In the genomic region with DNA sequence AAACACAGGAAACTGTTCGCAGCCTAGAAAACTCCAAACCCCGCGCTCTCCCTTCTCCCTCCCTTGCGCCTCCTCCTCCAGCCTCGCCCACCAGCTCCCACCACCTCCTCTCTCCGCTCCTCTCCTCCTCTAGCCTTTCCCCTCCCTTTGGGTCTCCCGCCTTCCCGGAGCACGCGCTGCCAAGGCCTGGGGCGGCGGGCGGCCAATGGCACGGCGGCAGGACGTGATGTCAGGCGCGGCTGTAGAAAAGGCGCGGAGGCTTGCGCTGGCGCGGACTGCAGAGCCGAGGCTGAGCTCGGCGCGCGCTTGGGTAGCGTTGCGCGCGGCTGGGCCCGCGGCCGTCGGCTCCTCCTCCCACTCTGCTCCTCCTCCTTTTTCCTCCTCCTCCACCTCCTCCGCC, we compare ENCODE assay signal across 8 mouse cellular contexts. TPM values are rescaled to one million over a fixed set of nuclear protein-coding genes. Genes with fewer than 3 reads are reported as not detected.
DNase-seq lines count a peak whose midpoint lies in the region; ATAC-seq lines count a peak whose summit lies in the region.

No protein-coding gene starts in this region.

- peaks cover 98% of the 10 kb centered on the region for H3K27me3 ChIP-seq in embryonic facial prominence, embryonic 14.5 days (replicated peaks; ENCODE audit: control insufficient read depth, insufficient read depth, low read length)
- peaks cover 97% of the 10 kb centered on the region for H3K27me3 ChIP-seq in heart, embryonic 10.5 days (ENCODE audit: insufficient read depth, poor library complexity, severe bottlenecking)
- peaks cover 97% of the 10 kb centered on the region for H3K27me3 ChIP-seq in limb, embryonic 15.5 days
- H3K27me3 ChIP-seq in midbrain, embryonic 16.5 days (ENCODE audit: control insufficient read depth, insufficient read depth, low read depth, low read length) = peaks cover 17% of the 10 kb centered on the region

- ATAC-seq in embryonic facial prominence, embryonic 14.5 days (ENCODE audit: low read depth) = peak; percentile 95
- peak; percentile 91 for ATAC-seq in limb, embryonic 15.5 days (ENCODE audit: insufficient number of reproducible peaks, low FRiP score, low TSS enrichment, low read depth)
- peak; percentile 94 for ATAC-seq in midbrain, embryonic 16.5 days

- peak overlapping the region; percentile 59 for H3K9ac ChIP-seq in embryonic facial prominence, embryonic 14.5 days (ENCODE audit: low read depth, low read length)
- peak overlapping the region; percentile 33; the same call in 1 of the 2 replicates for H3K9ac ChIP-seq in limb, embryonic 15.5 days
- peak overlapping the region; percentile 77 for H3K9ac ChIP-seq in midbrain, embryonic 16.5 days (ENCODE audit: low read depth, low read length)

- no peak overlapping the region for H3K27ac ChIP-seq in embryonic facial prominence, embryonic 14.5 days (replicated peaks; ENCODE audit: low read depth, low read length)
- peak overlapping the region; percentile 65 for H3K27ac ChIP-seq in heart, embryonic 10.5 days
- H3K27ac ChIP-seq in limb, embryonic 15.5 days = peak overlapping the region; percentile 86
- peak overlapping the region; percentile 90 for H3K27ac ChIP-seq in midbrain, embryonic 16.5 days (ENCODE audit: low read length)

- peak overlapping the region; percentile 45 for H3K4me3 ChIP-seq in embryonic facial prominence, embryonic 14.5 days (ENCODE audit: low read depth, low read length)
- peak overlapping the region; percentile 58 for H3K4me3 ChIP-seq in heart, embryonic 10.5 days
- peak overlapping the region; percentile 58 for H3K4me3 ChIP-seq in limb, embryonic 15.5 days
- H3K4me3 ChIP-seq in midbrain, embryonic 16.5 days (ENCODE audit: low read depth, low read length) = peak overlapping the region; percentile 57

- H3K4me2 ChIP-seq in embryonic facial prominence, embryonic 14.5 days (ENCODE audit: low read depth, low read length) = peak overlapping the region; percentile 85
- H3K4me2 ChIP-seq in limb, embryonic 15.5 days = peak overlapping the region; percentile 87
- H3K4me2 ChIP-seq in midbrain, embryonic 16.5 days (ENCODE audit: low read length) = peak overlapping the region; percentile 77

- no peaks in the 10 kb centered on the region for H3K9me3 ChIP-seq in embryonic facial prominence, embryonic 14.5 days (ENCODE audit: control insufficient read depth, low read length)
- H3K9me3 ChIP-seq in heart, embryonic 10.5 days = no peaks in the 10 kb centered on the region
- no peaks in the 10 kb centered on the region for H3K9me3 ChIP-seq in limb, embryonic 15.5 days
- H3K9me3 ChIP-seq in midbrain, embryonic 16.5 days (replicated peaks; ENCODE audit: control insufficient read depth, low read length, poor library complexity, severe bottlenecking) = no peaks in the 10 kb centered on the region

- WGBS in embryonic facial prominence, embryonic 14.5 days = 1% methylated on average over 26 of the region's 37 CpGs
- under 1% methylated on average over 37 of the region's 37 CpGs for WGBS in heart, embryonic 10.5 days
- under 1% methylated on average over 33 of the region's 37 CpGs for WGBS in limb, embryonic 15.5 days
- WGBS in midbrain, embryonic 16.5 days = 0% methylated on average over 36 of the region's 37 CpGs

- peak; percentile 49 for DNase-seq in urinary bladder, postnatal 25 days (ENCODE audit: low spot score)
- no peak for DNase-seq in urinary bladder, postnatal 10 days (ENCODE audit: low spot score)
- DNase-seq in embryonic facial prominence, embryonic 14.5 days (ENCODE audit: low spot score) = peak; percentile 96
- DNase-seq in heart, embryonic 10.5 days (ENCODE audit: low spot score) = peak; percentile 89
- peak; percentile 66 for DNase-seq in kidney, adult 9 months
- DNase-seq in testis, postnatal 10 days (ENCODE audit: low spot score) = peak; percentile 74

- H3K36me3 ChIP-seq in embryonic facial prominence, embryonic 14.5 days (ENCODE audit: control insufficient read depth, insufficient read depth, low read length) = no peaks in the 10 kb centered on the region
- no peaks in the 10 kb centered on the region for H3K36me3 ChIP-seq in heart, embryonic 10.5 days
- no peaks in the 10 kb centered on the region for H3K36me3 ChIP-seq in limb, embryonic 15.5 days
- no peaks in the 10 kb centered on the region for H3K36me3 ChIP-seq in midbrain, embryonic 16.5 days (ENCODE audit: control insufficient read depth, insufficient read depth, low read length)

- H3K4me1 ChIP-seq in embryonic facial prominence, embryonic 14.5 days (ENCODE audit: control insufficient read depth, insufficient read depth, low read length) = peaks cover 14% of the 10 kb centered on the region
- H3K4me1 ChIP-seq in heart, embryonic 10.5 days = peaks cover 41% of the 10 kb centered on the region
- H3K4me1 ChIP-seq in limb, embryonic 15.5 days = peaks cover 56% of the 10 kb centered on the region
- H3K4me1 ChIP-seq in midbrain, embryonic 16.5 days (ENCODE audit: control insufficient read depth, insufficient read depth, low read length) = peaks cover 15% of the 10 kb centered on the region

RNA-seq across cellular contexts. Expression of a gene that starts 11.7 kb away (rescaled TPM):
- polyA plus RNA-seq in embryonic facial prominence, embryonic 14.5 days (2014; fragmentation: Nextera tagmentation; extraction: Ambion mirVana) = 10.4 and 11.2 TPM in 2 replicates
- polyA plus RNA-seq in heart, embryonic 10.5 days (2016; fragmentation: Nextera tagmentation; extraction: Ambion mirVana) = 0.58 and 6.0 TPM in 2 replicates
- 5.1 and 8.5 TPM in 2 replicates for polyA plus RNA-seq in limb, embryonic 15.5 days (2015; fragmentation: Nextera tagmentation; extraction: Ambion mirVana)
- 37.1 and 44.3 TPM in 2 replicates for polyA plus RNA-seq in midbrain, embryonic 16.5 days (2015; fragmentation: Nextera tagmentation; extraction: Ambion mirVana)
